Mouse (Mus musculus) embryo, embryonic 11 days (tissue): ENCODE data around the gene Sec24d.

Experiments used
- DNase-seq: peaks from one replicate; pipeline ENCODE4 v3.0.0-alpha.2; 2015

Sec24d gene

DNA sequence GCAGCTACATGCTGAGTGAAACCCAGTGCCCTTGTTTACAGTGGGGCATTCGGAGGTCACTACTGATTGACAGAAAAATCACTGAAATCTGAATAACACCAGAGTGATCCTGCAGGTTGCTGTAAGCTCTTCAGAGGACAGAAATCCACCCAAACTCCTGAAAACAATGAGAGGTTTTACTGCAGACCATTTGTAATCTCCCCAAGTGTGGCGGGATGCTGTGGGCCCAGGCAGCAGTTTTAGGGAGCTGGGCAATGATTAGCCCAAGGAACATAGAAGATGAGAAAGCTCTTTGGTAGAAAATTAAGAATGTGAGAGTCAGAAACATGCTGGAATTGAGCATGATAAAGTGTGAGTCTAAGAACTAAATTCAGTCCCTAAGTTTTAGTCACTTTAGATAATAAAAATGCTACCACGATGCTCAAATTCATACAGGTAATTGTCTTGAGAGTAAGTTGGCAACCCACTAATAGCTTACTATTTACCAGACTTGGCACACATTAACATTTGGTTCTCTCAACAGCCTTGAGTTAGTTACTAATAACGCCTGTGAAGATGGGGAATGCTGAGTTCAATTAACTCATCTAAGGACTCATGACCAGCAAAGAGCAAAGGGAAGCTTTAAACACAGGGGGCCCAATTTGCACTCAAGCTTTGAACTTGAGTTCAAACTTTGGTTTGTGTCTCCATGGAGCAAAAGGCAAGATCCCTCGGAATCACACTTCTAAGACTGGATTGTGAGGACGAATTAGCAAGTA is 144.7 kb downstream of the Sec24d start:
- no peak for DNase-seq

DNA sequence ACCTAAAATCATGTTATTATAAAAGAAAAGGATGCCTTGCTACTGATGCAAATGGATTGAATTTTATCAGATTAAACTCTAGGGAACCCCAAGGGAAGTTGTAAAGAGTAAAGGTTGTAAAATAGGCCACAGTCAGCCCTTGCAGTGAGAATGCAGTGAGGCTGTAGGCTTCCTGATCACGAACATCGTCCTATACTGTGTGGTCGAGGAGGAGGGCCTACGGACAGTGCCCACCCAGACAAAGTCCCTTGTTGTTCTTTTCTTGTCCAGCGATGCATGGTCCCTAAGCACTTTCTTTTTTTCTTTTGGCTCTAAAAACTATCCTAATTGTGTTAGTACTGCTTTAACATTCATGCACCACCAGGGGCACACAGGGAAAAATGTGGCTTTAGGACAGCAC is 145.9 kb downstream of the Sec24d start:
- no peak for DNase-seq
